In the genomic region with DNA sequence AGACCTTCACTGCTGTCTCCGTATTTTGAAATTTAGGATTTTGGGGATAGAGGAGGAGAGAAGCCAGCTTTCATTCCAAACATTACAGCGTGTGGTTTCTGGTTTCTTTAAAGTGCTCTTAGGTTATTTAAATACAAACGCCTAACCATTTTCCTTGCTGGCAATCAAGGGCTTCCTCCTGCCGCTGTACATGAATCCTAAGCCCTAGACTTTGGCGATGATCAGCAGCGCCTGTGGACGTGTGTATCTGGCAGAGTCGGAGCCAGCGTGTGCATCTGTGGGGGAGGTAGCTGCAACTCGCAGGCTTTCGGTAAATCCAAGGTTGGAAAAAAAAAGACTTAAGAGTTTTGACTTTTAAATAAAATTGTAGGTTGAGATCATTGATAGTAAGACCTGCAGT, we compare ENCODE assay signal across 8 mouse cellular contexts. TPM values are rescaled to one million over a fixed set of nuclear protein-coding genes. Genes with fewer than 3 reads are reported as not detected.
A peak's percentile ranks its signal among the peaks of the same experiment; 100 is the strongest.
DNase-seq lines count a peak whose midpoint lies in the region; ATAC-seq and TF ChIP-seq lines count a peak whose summit lies in the region.

No protein-coding gene starts in this region.

- peak overlapping the region; percentile 80 for H3K4me3 ChIP-seq in lung, embryonic 16.5 days (ENCODE audit: low read length)
- H3K4me3 ChIP-seq in liver, embryonic 14.5 days (ENCODE audit: insufficient read depth in 1 of 2, low read depth in 2 of 2, low read length in 2 of 2), result peak overlapping the region; percentile 38 to 63; a peak in 3 of 4 replicates
- H3K4me3 ChIP-seq in stomach, embryonic 16.5 days (replicated peaks; ENCODE audit: low read length), result peak overlapping the region; percentile 68

- no peak for TF ChIP-seq CTCF in liver, embryonic 14.5 days (IDR thresholded peaks at IDR 0.05; ENCODE audit: low read depth)

- no peaks in the 10 kb centered on the region for H3K27me3 ChIP-seq in lung, embryonic 16.5 days (ENCODE audit: control insufficient read depth, insufficient read depth, low read depth, low read length)
- peaks cover 9% of the 10 kb centered on the region; the same call in 1 of the 2 replicates for H3K27me3 ChIP-seq in liver, embryonic 14.5 days (ENCODE audit: control insufficient read depth, insufficient read depth, low read length)
- H3K27me3 ChIP-seq in stomach, embryonic 16.5 days (ENCODE audit: control insufficient read depth, insufficient read depth, low read length), result no peaks in the 10 kb centered on the region

- H3K36me3 ChIP-seq in lung, embryonic 16.5 days (ENCODE audit: control insufficient read depth, insufficient read depth, low read length), result no peaks in the 10 kb centered on the region
- H3K36me3 ChIP-seq in liver, embryonic 14.5 days (replicated peaks; ENCODE audit: control insufficient read depth, insufficient read depth, low read depth), result no peaks in the 10 kb centered on the region
- no peaks in the 10 kb centered on the region for H3K36me3 ChIP-seq in stomach, embryonic 16.5 days (ENCODE audit: control insufficient read depth, insufficient read depth, low read length)

- WGBS in lung, embryonic 16.5 days, result 1% methylated on average over 11 of the region's 11 CpGs
- 6% methylated on average over 11 of the region's 11 CpGs for WGBS in liver, embryonic 14.5 days (ENCODE audit: insufficient replicate concordance)
- 2% methylated on average over 11 of the region's 11 CpGs for WGBS in stomach, embryonic 16.5 days

- intact Hi-C loops in heart, postnatal 10 days (cut with DNase I), result no loop called here

- H3K4me1 ChIP-seq in lung, embryonic 16.5 days (replicated peaks; ENCODE audit: control insufficient read depth, insufficient read depth, low read length), result peaks cover 14% of the 10 kb centered on the region
- peaks cover 0 to 6% of the 10 kb centered on the region in 2 experiments; a peak in 2 of 4 replicates for H3K4me1 ChIP-seq in liver, embryonic 14.5 days (replicated peaks; ENCODE audit: control insufficient read depth in 2 of 2, insufficient read depth in 2 of 2, low read length in 1 of 2)
- no peaks in the 10 kb centered on the region; the same call in 1 of the 2 replicates for H3K4me1 ChIP-seq in stomach, embryonic 16.5 days (ENCODE audit: control insufficient read depth, insufficient read depth, low read length)

- H3K9me3 ChIP-seq in lung, embryonic 16.5 days (ENCODE audit: control insufficient read depth, low read length), result no peaks in the 10 kb centered on the region
- H3K9me3 ChIP-seq in liver, embryonic 14.5 days (ENCODE audit: control insufficient read depth, low read length), result no peaks in the 10 kb centered on the region
- H3K9me3 ChIP-seq in stomach, embryonic 16.5 days (replicated peaks; ENCODE audit: control insufficient read depth, low read length), result no peaks in the 10 kb centered on the region

- TF ChIP-seq EP300 in liver, embryonic 14.5 days (IDR thresholded peaks at IDR 0.05; ENCODE audit: low read depth), result no peak

- H3K27ac ChIP-seq in lung, embryonic 16.5 days (ENCODE audit: low read length), result peak overlapping the region; percentile 25; the same call in 1 of the 2 replicates
- no peak overlapping the region for H3K27ac ChIP-seq in liver, embryonic 14.5 days
- H3K27ac ChIP-seq in stomach, embryonic 16.5 days (ENCODE audit: low read length), result no peak overlapping the region

- DNase-seq in lung, postnatal 25 days (ENCODE audit: low spot score), result no peak
- DNase-seq in cerebellum, postnatal 36 days, result peak; percentile 29 to 39
- DNase-seq in heart, postnatal 10 days, result peak; percentile 22 to 27
- no peak for DNase-seq in liver, embryonic 14.5 days (ENCODE audit: low read depth in 3 of 3, low spot score in 3 of 3)
- no peak for DNase-seq in right cerebral cortex, postnatal 4 days
- no peak for DNase-seq in Muller cell, postnatal 12 days (ENCODE audit: inconsistent ontology term)

- H3K9ac ChIP-seq in lung, embryonic 16.5 days (ENCODE audit: low read length), result peak overlapping the region; percentile 81
- H3K9ac ChIP-seq in liver, embryonic 14.5 days (replicated peaks), result peak overlapping the region; percentile 6; the same call in 1 of the 2 replicates
- H3K9ac ChIP-seq in stomach, embryonic 16.5 days (ENCODE audit: low read length), result 0 out of 2 replicates have a peak overlapping the region, but pooled peaks have one; percentile 8

- peak overlapping the region; percentile 88 for H3K4me2 ChIP-seq in lung, embryonic 16.5 days (ENCODE audit: low read depth, low read length)
- H3K4me2 ChIP-seq in liver, embryonic 14.5 days (ENCODE audit: low read depth), result peak overlapping the region; percentile 93
- H3K4me2 ChIP-seq in stomach, embryonic 16.5 days (ENCODE audit: low read depth, low read length), result peak overlapping the region; percentile 81

- ATAC-seq in lung, embryonic 16.5 days (ENCODE audit: low read depth), result peak; percentile 56; the same call in 1 of the 2 replicates
- ATAC-seq in liver, embryonic 14.5 days (ENCODE audit: insufficient read depth), result no peak
- ATAC-seq in stomach, embryonic 16.5 days (ENCODE audit: insufficient read depth, low FRiP score), result no peak

RNA-seq across cellular contexts. Expression of gene Slc1a3, which starts 1.0 kb away (rescaled TPM):
- 23.5 and 25.2 TPM in 2 replicates for polyA plus RNA-seq in lung, embryonic 16.5 days (2015; fragmentation: Nextera tagmentation; extraction: Ambion mirVana)
- 1 to 10 TPM; 1.3 to 3.4 TPM for total RNA-seq in heart, postnatal 10 days (2021)
- 0.27 and 0.40 TPM in 2 replicates for polyA plus RNA-seq in liver, embryonic 14.5 days (2012; rRNA removed)
- 0.39 and 0.51 TPM in 2 replicates for polyA plus RNA-seq in liver, embryonic 14.5 days (2014; fragmentation: Nextera tagmentation; extraction: Ambion mirVana)
- 12.2 and 14.2 TPM in 2 replicates for polyA plus RNA-seq in stomach, embryonic 16.5 days (2015; fragmentation: Nextera tagmentation; extraction: Ambion mirVana)

Comparison
In these comparisons a context has a peak if more than half of its experiments do, and no peak if none do; other contexts are left out.
1. H3K9ac ChIP-seq: peak in every context shown above with its lines; median percentile 81 in lung, embryonic 16.5 days; 8 in stomach, embryonic 16.5 days; 6 in liver, embryonic 14.5 days.
2. DNase-seq: peak in cerebellum, postnatal 36 days (2 of 2) and heart, postnatal 10 days (2 of 2); none in lung, postnatal 25 days (single experiment), liver, embryonic 14.5 days (0 of 3), right cerebral cortex, postnatal 4 days (single experiment) and Muller cell, postnatal 12 days (single experiment).
3. Peak in every context shown above with its lines, with median percentiles within 50 percentile points of each other: H3K4me2 ChIP-seq and H3K4me3 ChIP-seq.